Mouse (Mus musculus) heart, adult 2 months (tissue): ENCODE measurements around the gene Hist1h1e.

Experiments used
- CTCF ChIP-seq: fragments of 200-600 bp; IDR thresholded peaks from 2 replicates; pipeline ENCODE4 v1.8.1; 2022; ENCODE audit warnings: antibody characterized with exemption, mild to moderate bottlenecking, moderate library complexity
- EP300 ChIP-seq: fragments of 200-500 bp; IDR thresholded peaks from 2 replicates; pipeline ENCODE4 v1.6.1; 2011; ENCODE audit warnings: low read depth, low read length, control low read depth; ENCODE audit not compliant: insufficient read depth
- POLR2A ChIP-seq: fragments of 200-500 bp; IDR thresholded peaks from 2 replicates; pipeline ENCODE4 v1.6.1; 2011; ENCODE audit warnings: mild to moderate bottlenecking, low read depth, low read length, control low read depth; ENCODE audit not compliant: insufficient read depth

DNA sequence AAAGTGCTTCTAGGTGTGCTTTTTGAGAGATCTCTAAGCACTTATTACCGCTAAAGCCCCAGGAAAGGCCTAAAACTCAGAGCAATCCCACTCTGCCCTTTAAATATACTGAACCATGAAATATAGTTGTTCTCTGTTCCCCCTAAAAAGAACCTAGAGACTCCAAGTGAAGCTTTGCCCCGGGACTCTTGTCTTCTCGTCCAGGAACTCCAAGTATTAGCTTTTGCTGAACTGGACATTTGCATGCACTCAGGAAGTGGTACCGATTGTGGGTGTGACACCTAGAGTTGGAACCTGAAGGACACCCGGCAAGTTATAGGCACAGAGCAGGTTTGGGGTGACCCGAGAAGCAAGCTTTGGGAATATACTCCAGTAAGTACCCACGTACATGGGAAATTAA is 31.2 kb downstream of the Hist1h1e start:
- TF ChIP-seq CTCF (no peak), POLR2A (no peak), EP300 (no peak)
